Mouse (Mus musculus): Measurements from ENCODE around the gene Tchhl1. TPM values are rescaled to one million over a fixed set of nuclear protein-coding genes. Genes with fewer than 3 reads are reported as not detected.

Gene Tchhl1
- total RNA-seq, 2 experiments from 2014 or later, result not detected

GRCm38 (mm10) chr3:93499129-93499528 lies 30.6 kb downstream of the Tchhl1 start:
- no peak for DNase-seq (ENCODE audit: extremely low spot score in 1 of 2, low spot score in 1 of 2)

DNA sequence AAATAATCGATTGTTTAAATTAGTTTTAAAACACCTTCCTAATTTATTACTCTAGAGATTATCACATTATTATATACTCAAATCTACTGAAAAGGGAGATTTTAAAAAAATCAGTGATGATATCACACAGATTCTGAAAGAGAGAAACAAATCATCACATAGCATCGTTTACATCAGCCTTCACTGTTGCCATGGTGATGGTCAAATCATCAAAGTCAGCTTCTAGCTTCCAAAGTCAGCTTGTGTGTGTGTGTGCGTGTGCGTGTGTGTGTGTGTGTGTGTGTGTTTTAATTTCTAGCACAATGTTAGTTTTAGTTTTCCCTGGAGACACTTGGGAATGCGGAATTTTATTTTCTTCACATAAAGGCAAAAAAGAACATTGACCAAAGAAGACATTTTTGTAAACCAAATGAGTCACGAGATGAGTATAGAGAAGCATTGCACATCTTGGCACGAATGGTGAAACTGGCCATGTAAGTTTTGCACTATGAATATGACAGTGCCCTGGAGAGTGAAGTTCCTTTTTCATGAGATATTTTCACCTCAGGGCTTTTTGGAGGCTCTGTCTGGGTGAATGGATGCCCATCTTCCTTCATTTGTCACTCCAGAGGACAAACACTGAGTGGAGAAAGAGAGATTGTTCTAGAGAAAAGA lies 36.1 kb downstream of the Tchhl1 start:
- DNase-seq (ENCODE audit: extremely low spot score in 1 of 2, low spot score in 1 of 2), result no peak

DNA sequence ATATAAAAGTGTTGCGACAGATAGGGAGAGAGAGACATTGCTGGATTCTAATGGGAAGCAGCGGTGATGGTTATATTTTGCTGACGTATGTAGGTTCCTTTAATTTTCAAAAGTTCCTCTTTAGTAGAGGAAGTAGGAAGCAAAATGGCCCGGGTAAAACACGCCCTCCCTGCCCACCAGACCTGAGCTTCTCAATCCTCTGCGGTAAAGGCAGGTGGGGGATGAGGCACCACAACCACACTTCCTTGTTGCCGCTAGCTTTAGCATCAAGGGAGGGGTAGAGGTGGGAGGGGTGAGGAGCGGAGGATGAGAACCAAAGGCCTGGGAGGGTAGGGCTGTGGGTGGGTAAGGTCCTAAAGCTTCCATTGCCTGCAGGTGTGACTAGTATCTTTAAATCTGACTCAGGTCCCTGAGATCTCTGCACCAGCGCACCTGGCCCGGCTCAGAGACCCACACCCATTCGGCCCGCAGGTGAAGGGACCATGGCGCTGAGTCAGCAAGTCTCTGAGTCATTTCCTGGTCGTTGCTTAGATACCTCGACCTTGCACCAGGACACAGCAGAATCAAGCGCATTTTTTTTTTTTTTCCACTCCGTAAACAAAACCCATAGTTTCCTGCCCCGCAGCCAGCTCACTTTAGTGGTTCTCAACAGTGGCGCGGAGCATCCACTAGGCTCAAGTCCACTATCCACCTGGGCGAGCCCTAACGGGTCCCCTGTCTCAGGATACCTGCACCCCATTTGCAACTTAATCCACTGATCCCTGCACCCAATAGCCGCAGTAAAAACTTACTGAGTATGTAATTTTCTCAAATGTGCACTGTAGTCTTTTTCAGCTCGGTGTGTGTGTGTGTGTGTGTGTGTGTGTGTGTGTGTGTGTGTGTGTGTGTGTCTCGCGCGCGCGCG lies 37.7 kb downstream of the Tchhl1 start:
- DNase-seq (ENCODE audit: extremely low spot score in 1 of 2, low spot score in 1 of 2), result no peak

GRCm38 (mm10) chr3:93506881-93507325 lies 38.3 kb downstream of the Tchhl1 start:
- DNase-seq (ENCODE audit: extremely low spot score in 1 of 2, low spot score in 1 of 2), result no peak

DNA sequence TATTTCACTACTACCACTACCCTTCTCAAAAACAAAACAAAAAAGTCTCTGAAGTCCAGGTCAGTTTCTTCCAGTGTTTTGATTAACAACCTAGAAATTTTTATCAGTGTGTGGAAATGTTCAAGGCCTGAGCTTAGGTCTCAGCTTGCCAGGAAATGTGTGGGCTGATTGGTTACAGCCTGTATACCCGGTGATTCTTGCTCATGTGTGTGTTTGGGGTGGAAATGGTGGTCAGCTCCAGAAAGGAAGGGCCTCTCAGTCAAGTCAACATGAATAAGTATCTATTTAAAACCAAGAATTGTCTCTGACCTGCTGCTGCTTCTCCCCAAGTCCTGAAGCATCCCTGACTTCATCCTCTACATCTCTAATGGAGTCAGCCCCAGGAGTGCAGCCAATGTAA lies 40.7 kb downstream of the Tchhl1 start:
- DNase-seq (ENCODE audit: extremely low spot score in 1 of 2, low spot score in 1 of 2), result no peak

- DNase-seq (ENCODE audit: extremely low spot score in 1 of 2, low spot score in 1 of 2), result no peak
These were observed 42.5 kb downstream of the Tchhl1 start for GRCm38 (mm10) chr3:93511036-93511435.

GRCm38 (mm10) chr3:93511801-93512200 lies 43.2 kb downstream of the Tchhl1 start:
- no peak for DNase-seq (ENCODE audit: extremely low spot score in 1 of 2, low spot score in 1 of 2)

DNA sequence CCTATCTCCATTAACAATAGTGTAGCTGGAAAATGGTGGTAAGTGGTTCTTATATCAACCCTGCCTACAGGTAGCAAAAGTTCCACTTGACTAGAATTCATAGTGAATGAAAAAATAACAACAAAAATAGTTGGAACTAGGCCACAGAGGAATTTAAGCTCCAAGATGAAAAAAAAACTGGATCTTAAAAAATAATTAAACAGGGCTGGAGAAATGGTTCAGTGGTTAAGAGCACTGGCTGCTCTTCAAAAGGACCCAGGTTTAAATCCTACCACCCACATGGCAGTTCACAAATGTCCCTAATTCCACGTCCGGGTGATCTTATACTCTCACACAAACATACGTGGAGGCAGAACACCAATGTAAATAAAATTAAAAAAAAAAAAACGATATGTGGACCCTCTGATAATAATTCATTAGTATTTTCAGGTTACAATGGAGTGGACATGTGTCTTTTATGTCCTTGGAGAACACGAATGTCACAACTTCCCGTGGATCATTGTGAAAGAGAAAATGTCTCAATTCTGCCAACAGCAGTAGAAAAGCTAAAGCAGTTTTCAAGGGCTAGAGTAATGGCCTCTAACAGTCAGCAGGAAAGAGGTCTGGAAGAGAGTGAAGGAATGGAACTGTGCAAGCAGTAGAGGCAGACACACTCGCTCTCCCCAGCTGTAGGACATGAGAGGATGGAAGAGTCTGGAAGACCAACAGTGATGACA lies 44.0 kb downstream of the Tchhl1 start:
- DNase-seq (ENCODE audit: extremely low spot score in 1 of 2, low spot score in 1 of 2), result no peak

DNA sequence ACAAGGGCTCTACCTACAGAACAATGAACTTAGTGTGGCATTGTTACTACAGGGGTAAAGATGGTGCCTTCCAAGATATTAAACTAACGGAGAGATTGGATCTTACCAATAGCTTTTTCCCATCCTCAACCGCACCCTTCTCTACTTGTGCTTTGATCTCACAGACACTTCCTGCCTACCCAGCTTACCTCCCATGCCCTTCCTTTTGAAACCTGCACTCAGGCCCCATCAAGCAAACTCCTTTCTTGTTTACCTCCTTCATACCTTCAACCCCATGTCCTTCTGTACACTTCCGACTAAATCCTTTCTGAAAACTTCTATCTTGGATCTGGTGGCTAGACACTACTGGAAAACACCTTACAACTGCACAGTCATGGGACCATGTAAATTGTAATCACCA lies 46.1 kb downstream of the Tchhl1 start:
- no peak for DNase-seq (ENCODE audit: extremely low spot score in 1 of 2, low spot score in 1 of 2)

GRCm38 (mm10) chr3:93517343-93517742 lies 48.8 kb downstream of the Tchhl1 start:
- DNase-seq (ENCODE audit: extremely low spot score in 1 of 2, low spot score in 1 of 2), result no peak

DNA sequence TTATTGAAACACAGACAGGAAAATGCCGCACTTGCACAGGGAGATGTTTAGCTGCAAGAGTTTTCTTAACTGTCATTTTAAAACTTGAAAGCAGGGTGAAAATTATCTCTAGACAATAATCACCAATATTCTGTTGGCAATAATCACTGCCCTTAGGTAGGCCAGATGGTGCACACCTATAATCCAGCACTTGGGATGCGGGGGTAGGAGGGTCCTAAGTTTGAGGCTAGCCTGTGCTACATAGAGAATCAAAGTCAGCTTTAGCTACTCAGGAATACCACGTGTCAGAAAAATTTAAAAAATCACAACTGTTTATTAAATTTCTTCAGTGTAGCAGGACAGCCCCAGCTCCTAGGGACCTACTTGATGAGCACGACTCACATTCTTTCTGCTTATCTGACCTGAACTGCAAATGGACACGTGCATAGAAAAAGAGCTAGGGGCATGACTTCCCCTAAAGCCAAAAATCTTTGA lies 51.3 kb downstream of the Tchhl1 start:
- no peak for DNase-seq (ENCODE audit: extremely low spot score in 1 of 2, low spot score in 1 of 2)

DNA sequence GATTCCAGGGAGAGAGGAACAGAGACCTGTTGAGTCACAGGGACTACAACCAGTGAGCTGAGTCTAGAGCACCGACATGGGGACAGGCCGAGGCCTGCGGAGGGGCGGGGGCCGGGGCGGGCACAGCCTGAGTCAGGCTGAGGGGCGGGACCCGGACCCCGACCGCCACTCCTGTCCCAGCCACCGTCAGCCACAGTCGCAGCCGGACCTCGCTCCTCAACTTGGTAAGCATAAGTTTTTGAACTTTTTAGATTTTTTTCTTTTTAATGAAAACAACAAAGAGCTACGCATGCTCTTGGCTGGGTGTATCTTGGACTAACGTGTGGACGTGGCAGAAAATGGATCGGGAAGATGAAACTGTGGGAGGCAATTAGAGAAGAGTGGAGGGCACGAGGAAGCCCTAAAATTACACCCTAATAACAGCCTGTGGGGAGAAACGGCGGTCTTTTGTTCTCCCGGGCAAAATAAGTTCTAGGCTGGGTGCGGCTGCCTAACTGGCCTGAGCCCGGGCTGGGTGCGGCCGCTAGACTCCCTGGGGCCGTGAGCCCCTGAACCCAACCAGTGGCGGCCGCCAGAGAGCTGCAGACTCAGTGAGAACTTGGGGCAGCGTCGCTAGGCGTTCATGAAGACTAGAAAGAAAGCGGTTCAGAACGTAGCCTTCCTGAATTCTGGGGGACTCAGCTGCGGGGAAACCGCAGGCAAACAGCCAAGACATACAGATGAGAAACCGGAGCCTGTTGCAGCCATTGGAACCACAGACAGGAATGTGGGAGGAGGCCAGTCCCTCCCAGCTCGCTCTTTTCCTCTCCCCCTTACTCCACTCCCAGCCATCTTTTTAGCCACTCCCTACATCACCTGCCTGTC lies 52.0 kb downstream of the Tchhl1 start, which contains the start of gene S100a11:
Gene S100a11 (plus strand): TSS at position 159 of the 864 bp plus-strand sequence.
- DNase-seq (ENCODE audit: extremely low spot score in 1 of 2, low spot score in 1 of 2), result peak in 1 of 2 experiments; percentile 9

Small RNA genes within 50 kb of the gene (microRNA-seq; reads per million reads assigned to microRNA genes)
- gene Gm22752, result 0 reads per million in 2 experiments

Other genes with a start within 250 kb of the Tchhl1 start
- gene Flg, start 195.2 kb upstream of the Tchhl1 start, total RNA-seq (2021), result not detected
- gene Hrnr, start 149.0 kb upstream of the Tchhl1 start, total RNA-seq (2021), result not detected
- gene Rptn, start 75.1 kb upstream of the Tchhl1 start, total RNA-seq (2021), result not detected
- gene Tchh, start 26.4 kb upstream of the Tchhl1 start, total RNA-seq (2021), result under 1 TPM; 0.81 to 0.92 TPM
- 1 to 10 TPM; 6.1 to 8.5 TPM for gene S100a11, start 51.7 kb downstream of the Tchhl1 start, total RNA-seq (2021)
- 10 to 100 TPM; 15.0 to 23.5 TPM for gene S100a10, start 86.3 kb downstream of the Tchhl1 start, total RNA-seq (2021)
- gene Tdpoz2, start 183.9 kb downstream of the Tchhl1 start, total RNA-seq (2021), result not detected
- not detected for gene Tdpoz1, start 207.6 kb downstream of the Tchhl1 start, total RNA-seq (2021)
- gene Gm37596, start 224.3 kb downstream of the Tchhl1 start, total RNA-seq (2021), result not detected